Mouse (Mus musculus): Measurements from ENCODE around the gene Rpain.

The Rpain gene

DNA sequence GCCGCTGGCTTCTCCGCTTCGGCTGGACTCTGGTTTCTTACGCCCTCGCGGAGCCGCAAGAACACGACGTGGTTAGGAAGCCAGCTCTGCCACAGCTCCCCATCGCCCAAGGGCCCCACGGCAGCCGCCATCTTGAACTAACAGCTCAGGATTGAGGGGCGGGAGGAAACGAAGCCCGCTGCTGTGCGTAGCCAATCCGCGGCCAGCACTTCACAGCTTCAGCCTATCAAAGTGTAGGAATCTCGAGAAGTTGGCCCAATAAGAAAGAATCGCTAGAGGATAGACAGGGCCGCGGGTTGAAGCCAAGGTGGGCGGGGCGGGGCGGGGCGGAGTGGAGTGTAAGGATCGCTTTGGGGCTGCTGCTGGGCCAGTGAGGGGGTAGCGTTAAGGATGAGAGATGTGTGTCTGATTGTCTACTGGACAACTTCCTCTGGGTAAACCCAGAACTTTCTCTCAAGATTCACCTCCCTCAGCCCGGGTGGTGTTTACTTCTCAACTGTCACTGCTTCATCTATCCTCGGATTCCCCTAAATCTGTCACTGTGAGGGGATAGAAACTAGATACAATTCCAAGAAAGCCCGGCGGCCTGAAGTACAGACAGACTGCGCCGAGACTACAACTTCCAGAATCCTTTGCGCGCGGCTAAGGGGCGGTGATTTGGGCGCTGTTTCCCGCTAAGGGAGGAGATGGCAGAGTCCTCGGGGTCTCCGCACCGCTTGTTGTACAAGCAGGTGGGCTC lies at the start of gene Rpain, which contains the start of gene Nup88:
Gene Rpain, plus strand, starts transcription at position 393 of the 739 bp plus-strand sequence.
Gene Nup88, minus strand, starts transcription at position 153 of the 739 bp plus-strand sequence.
- peak; percentile 92 for DNase-seq (ENCODE audit: low spot score)

DNA sequence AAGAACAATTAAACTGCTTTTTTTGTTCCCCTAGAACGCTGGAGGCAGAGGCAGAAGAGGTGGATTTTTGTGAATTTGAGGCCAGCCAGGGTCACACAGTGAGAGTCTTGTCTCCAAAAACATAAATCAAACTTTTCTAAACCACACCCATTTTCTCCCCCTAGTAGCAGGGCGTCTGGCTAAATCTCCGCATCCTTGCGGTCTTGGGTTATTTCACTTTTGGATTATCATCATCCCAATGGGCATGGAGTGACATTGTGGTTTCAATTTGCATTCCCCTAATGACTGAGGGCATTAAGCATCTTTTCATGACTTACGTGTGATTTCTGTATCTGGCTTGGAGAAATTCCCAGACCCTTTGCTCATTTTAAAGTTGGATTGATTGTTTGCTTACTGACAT lies 38.6 kb upstream of the Rpain start:
- no peak for DNase-seq (ENCODE audit: low spot score)

DNA sequence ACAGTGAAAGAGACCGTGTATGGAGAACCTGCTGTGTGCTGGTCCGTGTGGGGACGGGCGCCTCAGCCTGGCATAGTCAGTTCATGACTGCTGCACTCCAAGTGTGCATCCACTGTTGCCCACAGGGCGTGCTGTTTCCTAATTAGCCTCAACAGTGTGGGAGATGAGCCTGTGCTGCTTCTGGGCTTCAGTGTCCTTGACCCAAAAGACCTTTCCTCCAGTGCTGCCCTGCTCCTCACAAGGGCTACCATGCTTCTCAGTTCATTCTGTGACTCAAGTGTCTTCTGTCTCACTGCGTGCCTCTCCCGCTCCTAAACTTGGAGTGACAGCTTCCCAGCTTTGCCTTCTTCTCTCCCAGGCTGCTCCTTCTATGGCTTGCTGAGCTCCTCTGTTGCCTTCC lies 34.7 kb upstream of the Rpain start:
- DNase-seq (ENCODE audit: low spot score), result no peak

GRCm38 (mm10) chr11:70942596-70942995 lies 27.4 kb upstream of the Rpain start:
- DNase-seq (ENCODE audit: low spot score), result no peak

- no peak for DNase-seq (ENCODE audit: low spot score)
These were observed 26.4 kb upstream of the Rpain start for GRCm38 (mm10) chr11:70943651-70944050.

GRCm38 (mm10) chr11:70944935-70945817 lies 24.8 kb upstream of the Rpain start:
- DNase-seq (ENCODE audit: low spot score), result no peak

GRCm38 (mm10) chr11:70954711-70955110 lies 15.3 kb upstream of the Rpain start:
- DNase-seq (ENCODE audit: low spot score), result no peak

DNA sequence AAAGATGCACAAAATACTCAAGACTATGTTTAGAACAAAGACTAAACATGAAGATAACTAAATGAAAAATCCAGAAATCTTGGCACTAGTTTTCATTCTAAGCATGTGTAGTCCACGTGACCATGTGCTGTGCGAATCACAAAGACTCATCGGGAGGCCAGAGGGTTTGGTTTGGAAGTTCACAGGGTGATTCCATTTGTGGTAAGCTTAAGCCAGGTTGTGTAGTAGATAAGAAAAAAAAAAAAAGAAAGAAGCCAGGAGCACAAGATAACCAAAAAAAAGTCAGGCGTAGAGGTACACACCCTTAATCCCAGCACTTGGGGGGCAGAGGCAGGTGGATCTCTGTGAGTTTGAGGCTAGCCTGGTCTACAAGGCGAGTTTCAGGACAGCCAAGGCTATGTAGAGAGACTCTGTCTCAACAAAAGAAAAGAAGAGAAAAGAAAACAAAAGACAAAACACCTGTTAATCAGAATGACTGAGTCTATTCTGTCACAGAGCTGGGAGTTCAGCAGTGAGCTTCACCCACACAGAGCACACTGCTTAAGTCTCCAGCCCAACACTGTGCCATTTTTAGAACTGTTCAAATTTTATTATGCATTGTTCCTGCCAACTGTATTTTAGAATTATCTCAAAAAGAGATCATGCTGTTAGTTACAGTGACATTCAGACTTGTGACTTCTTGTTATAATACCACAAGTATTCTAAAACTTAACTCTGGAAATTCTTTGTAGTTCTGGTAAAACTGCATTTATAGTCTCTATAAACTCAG lies 9.0 kb upstream of the Rpain start:
- no peak for DNase-seq (ENCODE audit: low spot score)

DNA sequence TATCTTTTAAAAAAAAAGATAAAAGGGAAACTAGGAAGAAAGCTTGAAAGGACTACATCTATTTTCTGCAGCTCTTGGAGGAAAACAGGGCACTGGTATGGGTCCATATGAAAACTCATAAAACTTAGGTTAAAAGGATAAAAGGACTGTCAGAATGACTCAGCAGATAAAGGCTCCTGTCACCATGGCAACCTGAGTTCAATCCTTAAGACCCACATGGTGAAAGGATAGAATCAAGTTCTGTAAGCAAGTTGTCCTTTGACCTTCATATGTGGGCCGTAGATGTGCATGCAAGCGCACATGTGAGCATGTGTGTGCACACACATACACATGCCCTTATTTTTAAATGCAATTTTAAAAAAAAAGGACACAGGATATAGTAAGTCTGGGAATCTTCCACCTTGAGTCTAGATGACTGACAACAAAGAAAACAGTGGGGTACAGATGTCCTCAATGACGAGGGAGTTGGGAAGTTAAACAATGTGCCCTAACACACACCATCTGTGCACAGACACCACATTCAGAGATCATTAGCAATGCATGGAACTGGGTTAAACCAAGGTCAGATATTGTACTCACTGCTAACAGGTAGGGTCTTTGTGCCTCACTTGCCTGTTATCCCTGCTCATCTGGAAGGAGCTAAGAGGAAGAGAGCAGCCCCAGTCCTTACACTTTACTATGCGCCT lies 5.6 kb upstream of the Rpain start:
- no peak for DNase-seq (ENCODE audit: low spot score)

DNA sequence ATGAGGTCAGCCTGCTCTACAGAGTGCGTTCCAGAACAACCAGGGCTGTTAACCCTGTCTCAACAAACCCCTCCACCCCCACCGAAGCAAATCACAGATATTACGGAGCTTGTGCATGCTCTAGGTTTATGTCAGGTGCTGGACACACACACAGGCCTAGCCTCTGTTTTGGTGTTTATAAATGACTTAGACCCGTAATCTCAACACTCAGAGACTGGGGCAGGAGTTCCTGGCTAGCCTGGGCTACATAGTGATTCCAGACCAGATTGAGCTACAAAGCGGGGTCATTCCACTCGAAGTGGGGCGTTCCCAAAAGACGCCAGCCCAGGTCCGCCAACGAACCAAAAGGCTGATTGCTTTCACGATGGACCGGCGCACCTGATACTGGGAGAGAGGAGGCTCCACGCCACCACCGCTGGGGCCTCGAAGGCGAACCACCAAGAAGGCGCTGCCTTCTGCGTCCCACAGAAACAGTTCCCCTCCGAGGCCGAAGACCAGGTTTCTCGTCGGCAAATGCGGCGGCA lies 680 bp upstream of the Rpain start:
- no peak for DNase-seq (ENCODE audit: low spot score)

- no peak for DNase-seq (ENCODE audit: low spot score)
These were observed 837 bp downstream of the Rpain start for GRCm38 (mm10) chr11:70970560-70971540.

DNA sequence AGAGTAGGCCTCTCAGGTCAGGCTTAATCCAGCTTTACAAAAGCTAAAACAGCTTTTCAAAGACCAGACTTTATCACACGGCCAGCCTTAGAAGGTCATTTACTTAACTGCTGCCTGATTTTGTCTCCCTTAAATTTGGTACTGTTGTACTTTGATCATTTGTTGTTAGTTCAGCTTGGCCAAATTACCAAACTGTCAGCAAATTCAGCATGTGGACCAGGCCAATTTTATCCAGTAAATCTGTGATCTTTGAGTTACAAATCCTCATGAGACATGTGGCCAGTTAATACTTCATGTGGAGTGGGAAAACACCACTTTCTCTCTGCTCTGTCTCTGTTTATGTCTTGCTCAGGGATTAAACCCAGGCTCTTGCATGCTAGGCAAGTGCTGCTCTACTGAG lies 2.6 kb downstream of the Rpain start:
- no peak for DNase-seq (ENCODE audit: low spot score)

- DNase-seq (ENCODE audit: low spot score), result no peak
These were observed 3.9 kb downstream of the Rpain start for GRCm38 (mm10) chr11:70973947-70974346.

DNA sequence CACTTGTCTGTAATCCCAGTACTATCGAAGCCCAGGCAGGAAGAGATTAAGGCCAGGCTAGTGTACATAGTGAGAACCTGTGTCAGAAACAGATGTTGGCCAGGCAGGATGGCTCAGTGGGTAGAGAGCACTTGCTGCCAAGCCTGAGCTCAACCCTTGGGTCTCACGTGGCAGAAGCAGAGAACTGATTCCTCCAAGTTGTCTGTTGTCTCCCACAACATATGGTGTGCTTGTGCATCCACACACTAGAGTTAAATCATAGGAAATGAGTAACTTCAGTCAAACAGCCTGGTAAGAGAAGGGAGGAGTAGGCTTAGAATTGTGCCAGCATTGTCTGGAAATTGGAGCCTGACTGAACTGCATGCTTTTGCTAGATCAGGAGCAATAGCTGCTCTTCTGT lies 5.2 kb downstream of the Rpain start:
- no peak for DNase-seq (ENCODE audit: low spot score)

DNA sequence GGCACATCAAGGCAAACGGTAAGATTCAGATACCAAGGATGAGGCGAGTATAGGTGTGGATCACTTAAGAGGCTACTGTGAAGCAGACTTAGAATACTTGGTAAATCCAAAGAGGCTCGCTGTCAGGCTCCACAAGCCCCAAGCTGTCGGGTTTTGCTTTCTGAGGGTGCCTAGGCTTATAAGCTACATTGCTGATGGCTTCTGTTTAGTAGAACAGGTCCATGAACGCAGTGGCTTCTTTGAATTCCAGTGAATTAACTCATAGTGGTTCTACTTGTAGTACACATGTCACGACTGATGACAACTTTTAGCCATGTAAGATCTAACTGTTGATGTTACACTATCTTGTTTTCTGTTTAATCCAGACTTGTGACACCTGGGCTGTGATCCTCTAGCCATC lies 7.3 kb downstream of the Rpain start:
- DNase-seq (ENCODE audit: low spot score), result no peak

DNA sequence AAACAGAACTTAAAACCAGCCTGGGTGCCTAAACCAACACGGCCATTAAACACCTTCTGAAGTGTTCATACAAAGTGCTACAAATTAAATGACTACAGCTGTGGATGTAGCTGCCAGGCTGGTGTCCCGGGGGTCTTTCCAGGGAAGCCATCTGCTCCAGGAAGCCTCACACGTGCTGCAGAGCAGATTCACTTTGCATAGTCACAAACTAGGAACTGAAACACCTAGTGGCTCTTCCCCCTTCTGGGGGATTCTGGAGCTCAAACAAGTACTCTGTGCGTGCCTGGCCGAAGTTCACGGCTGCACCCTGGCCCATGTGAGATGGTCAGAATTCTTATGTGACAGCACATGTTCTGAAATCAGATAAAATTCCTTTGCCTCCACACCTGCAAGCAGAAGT lies 10.2 kb downstream of the Rpain start:
- no peak for DNase-seq (ENCODE audit: low spot score)

DNA sequence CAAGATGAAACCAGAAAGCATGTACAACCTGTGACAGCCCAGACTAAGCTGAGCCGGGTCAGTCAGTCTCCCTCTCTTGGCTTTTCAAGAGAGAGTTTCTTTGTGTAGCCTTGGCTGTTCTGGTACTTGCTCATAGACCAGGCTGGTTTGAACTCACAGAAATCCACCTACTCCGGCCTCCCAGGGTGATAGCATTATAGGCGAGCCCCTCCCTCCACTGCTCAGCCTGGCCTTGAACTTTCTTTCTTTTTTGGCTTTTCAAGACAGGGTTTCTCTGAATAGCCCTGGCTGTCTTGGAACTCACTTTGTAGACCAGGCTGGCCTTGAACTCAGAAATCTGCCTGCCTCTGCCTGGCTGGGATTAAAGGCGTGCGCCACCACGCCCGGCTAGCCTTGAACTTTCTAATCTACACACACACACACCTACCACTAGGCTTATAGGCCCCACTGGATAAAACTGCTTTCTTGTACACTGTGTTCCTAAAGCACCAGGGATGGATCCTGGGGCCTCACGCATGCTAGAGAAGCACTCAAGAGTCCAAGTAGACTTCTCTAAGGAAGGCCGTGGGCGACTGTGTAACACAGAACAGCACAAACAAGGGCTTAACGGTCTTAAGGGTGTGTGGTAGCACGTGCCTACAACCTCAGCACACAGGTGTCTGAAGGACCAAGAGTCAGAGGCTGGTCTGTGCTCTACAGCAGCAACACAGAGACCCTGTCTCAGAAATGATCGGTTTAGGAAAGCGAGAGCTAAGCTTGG lies 10.9 kb downstream of the Rpain start:
- DNase-seq (ENCODE audit: low spot score), result no peak

DNA sequence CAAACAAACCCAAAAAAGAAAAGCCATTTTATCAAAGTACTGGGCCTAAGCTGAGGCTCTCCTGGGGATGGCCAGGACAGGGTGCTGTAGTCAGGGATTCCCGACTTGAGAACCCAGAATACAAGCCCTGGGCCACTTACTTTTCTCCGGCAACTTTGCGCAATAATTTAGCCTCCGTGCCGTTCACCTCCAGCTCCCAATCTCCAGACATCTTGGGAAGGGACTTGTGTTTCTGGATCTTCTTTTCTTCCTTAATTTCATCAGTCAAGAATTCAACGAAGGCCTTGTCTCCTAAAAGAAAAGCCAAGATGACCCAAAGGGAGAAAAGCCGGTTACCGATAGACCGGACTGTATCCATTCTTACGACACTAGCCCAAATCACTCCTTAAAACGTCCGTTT lies 12.0 kb downstream of the Rpain start:
- no peak for DNase-seq (ENCODE audit: low spot score)

DNA sequence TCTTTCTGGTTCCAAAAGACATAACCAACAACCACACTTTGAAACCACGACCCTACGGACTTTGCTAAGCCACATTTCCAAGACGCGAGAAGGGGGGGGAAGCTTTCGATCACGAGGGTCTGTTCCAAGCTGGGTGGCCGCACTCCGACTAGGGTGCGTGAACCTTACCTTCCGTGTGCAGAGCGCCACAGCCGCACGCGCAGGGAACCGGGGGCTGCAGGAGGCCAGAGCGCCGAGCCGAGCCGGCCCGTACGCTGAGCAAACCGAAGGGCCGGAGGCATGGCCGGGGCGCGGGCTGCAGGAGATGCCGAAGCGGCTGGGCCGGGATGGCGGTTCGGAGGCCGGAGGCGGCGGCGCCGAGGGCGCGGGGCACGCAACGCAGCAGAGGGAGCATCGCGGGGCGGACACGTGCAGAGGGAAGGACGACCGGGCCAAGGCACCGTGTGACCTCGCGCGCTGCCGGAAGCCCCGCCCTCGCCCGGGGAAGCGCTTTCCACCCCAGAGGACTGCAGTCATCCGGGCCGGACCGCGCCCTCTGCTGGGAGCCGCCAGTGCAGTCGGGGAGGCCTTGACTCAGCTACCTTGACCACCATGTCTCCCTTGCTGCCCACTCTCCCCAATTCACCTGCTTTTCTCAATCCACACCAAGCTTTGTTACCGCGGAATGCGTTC lies 12.7 kb downstream of the Rpain start, which contains the start of gene C1qbp:
Gene C1qbp, minus strand, starts transcription at position 470 of the 672 bp plus-strand sequence.
- DNase-seq (ENCODE audit: low spot score), result peak; percentile 87
